Mouse (Mus musculus) T-helper 17 cell (primary cell): ENCODE data around the gene Lair1.

Experiments
- in situ Hi-C, 2 experiments: fragments of 300-600 bp; cut with MboI, MseI; formaldehyde crosslinking; loops; 1 replicate in 1 of 2; 2 replicates in 1 of 2; pipeline ENCODE4 v1.15.1; 2025; ENCODE audit warnings: high pct_unique_total_duplicates in 2 of 2

The Lair1 gene

GRCm38 (mm10) chr7:4003996-4004395 lies 59.0 kb downstream of the Lair1 start:
- in situ Hi-C loops, result loop anchor here in 1 of 2 experiments (10.0 kb wide), 1 partner anchor 221 kb away; no protein-coding TSS in a partner anchor

- in situ Hi-C loops, result no loop called here
Measured at GRCm38 (mm10) chr7:3962017-3962416, 101.0 kb downstream of the Lair1 start.

GRCm38 (mm10) chr7:3957387-3957786 lies 105.6 kb downstream of the Lair1 start:
- in situ Hi-C loops, result loop anchor here in 1 of 2 experiments (10.0 kb wide), 1 partner anchor 857 kb away; the partner anchor contains the start of gene Ube2s
